Mouse (Mus musculus) kidney, postnatal 36 days (tissue): ENCODE measurements around the gene Yju2.

ENCODE experiments used
- DNase-seq, 2 experiments: peaks; one replicate each; pipeline ENCODE4 v3.0.0; 2021 to 2022; ENCODE audit warnings: mixed read lengths in 2 of 2

Yju2 gene

GRCm38 (mm10) chr17:55960791-55961190 lies 1.9 kb downstream of the Yju2 start:
- DNase-seq = peak in 1 of 2 experiments; percentile 2

- DNase-seq = peak in 1 of 2 experiments; percentile 0
These were observed 2.7 kb downstream of the Yju2 start for GRCm38 (mm10) chr17:55961631-55962030.

GRCm38 (mm10) chr17:55963171-55963570 lies 4.3 kb downstream of the Yju2 start:
- DNase-seq = peak in 1 of 2 experiments; percentile 1

- DNase-seq = peak in 1 of 2 experiments; percentile 0
These were observed 5.6 kb downstream of the Yju2 start for GRCm38 (mm10) chr17:55964496-55964895.

- no peak for DNase-seq
These were observed 6.1 kb downstream of the Yju2 start for GRCm38 (mm10) chr17:55964996-55965395.

- no peak for DNase-seq
These were observed 8.3 kb downstream of the Yju2 start for GRCm38 (mm10) chr17:55967186-55967585.

GRCm38 (mm10) chr17:55968210-55968609 lies 9.3 kb downstream of the Yju2 start:
- DNase-seq = peak; percentile 50 to 63

- DNase-seq = peak; percentile 62
These were observed 10.7 kb downstream of the Yju2 start for GRCm38 (mm10) chr17:55969560-55969959.

- DNase-seq = peak in 1 of 2 experiments; percentile 48
These were observed 11.3 kb downstream of the Yju2 start, which contains the start of gene Shd for GRCm38 (mm10) chr17:55969966-55970891. Shd (plus strand) TSS chr17:55970467.

GRCm38 (mm10) chr17:55971453-55971852 lies 12.6 kb downstream of the Yju2 start:
- no peak for DNase-seq

- peak; percentile 78 to 92 for DNase-seq
These were observed 17.5 kb downstream of the Yju2 start for GRCm38 (mm10) chr17:55976255-55976862.

GRCm38 (mm10) chr17:55977301-55977700 lies 18.4 kb downstream of the Yju2 start:
- no peak for DNase-seq

- peak in 1 of 2 experiments; percentile 59 for DNase-seq
These were observed 27.4 kb downstream of the Yju2 start, which contains the start of gene Fsd1 for GRCm38 (mm10) chr17:55986030-55986961. Fsd1 (plus strand) TSS chr17:55986509.

GRCm38 (mm10) chr17:55990278-55990898 lies 31.5 kb downstream of the Yju2 start:
- DNase-seq = no peak

GRCm38 (mm10) chr17:55996007-55996406 lies 37.1 kb downstream of the Yju2 start:
- DNase-seq = peak; percentile 76 to 85

- DNase-seq = no peak
These were observed 41.0 kb downstream of the Yju2 start for GRCm38 (mm10) chr17:55999794-56000499.

- no peak for DNase-seq
These were observed 44.1 kb downstream of the Yju2 start for GRCm38 (mm10) chr17:56003000-56003399.

- peak; percentile 73 to 81 for DNase-seq
These were observed 46.6 kb downstream of the Yju2 start, which contains the start of the genes Stap2 and Mpnd for GRCm38 (mm10) chr17:56005415-56006061. Stap2 (minus strand) TSS chr17:56005584. Mpnd (plus strand) TSS chr17:56005711.

- DNase-seq = peak in 1 of 2 experiments; percentile 58
These were observed 48.1 kb downstream of the Yju2 start for GRCm38 (mm10) chr17:56006956-56007355.
